Mouse (Mus musculus) ES-Bruce4 (cell line): Measurements from ENCODE around the gene Aldh1a2.

Source experiments
- CTCF ChIP-seq: IDR thresholded peaks from one replicate; pipeline ENCODE4 v1.8.1; 2011; ENCODE audit warnings: low read depth, low read length
- EP300 ChIP-seq: IDR thresholded peaks from 2 replicates; pipeline ENCODE4 v1.6.1; 2011; ENCODE audit warnings: low read depth, low read length; ENCODE audit not compliant: insufficient read depth
- POLR2A ChIP-seq: IDR thresholded peaks from one replicate; pipeline ENCODE4 v1.8.1; 2011; ENCODE audit warnings: low read length; ENCODE audit not compliant: insufficient read depth

- TF ChIP-seq CTCF: no peak
- no peak for TF ChIP-seq POLR2A
- TF ChIP-seq EP300: no peak
These were observed 727 bp downstream of the Aldh1a2 start for GRCm38 (mm10) chr9:71216036-71216995.
